In the genomic region with DNA sequence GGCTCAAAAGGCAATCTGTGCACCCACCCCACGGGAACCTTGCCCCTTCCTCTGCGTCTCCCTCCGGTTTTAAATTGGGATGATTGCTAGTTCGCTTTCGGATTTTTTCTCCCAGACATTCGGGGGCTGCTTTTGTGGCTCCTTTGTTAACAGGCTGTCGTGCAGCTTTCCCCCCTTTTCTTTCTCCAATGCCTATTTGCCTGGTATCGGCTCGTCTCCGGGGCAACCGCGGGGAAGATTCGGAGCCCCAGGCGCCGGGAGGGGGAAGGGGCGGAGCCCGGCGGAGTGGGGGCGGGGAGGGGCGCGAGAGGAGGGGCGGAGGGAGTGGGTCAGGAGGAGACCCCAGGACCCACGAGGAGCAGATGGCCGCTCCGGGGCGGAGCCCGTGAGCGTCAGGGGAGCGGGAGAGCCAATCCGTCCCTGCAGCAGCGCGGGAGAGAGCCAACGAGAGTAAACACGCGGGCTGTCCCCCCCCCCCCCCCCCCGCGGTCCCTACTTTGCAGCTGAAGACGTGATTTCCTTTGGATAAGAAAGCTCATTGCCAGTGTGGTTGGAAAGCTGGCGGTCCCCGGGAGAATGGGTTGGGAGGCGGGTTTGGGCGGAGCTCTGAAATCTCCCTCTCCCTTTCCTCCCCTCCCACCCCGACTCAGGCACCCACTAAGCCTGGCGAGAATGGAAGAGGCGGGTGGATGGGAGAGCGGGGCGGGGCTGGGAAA, we compare ENCODE assay signal across 8 mouse cellular contexts. TPM values are rescaled to one million over a fixed set of nuclear protein-coding genes. Genes with fewer than 3 reads are reported as not detected.
DNase-seq lines count a peak whose midpoint lies in the region; ATAC-seq and TF ChIP-seq lines count a peak whose summit lies in the region.

No protein-coding gene starts in this region.

- H3K4me3 ChIP-seq in CH12.LX (replicated peaks in 1 of 3; ENCODE audit: low read depth in 2 of 3, low read length in 2 of 3, poor library complexity in 1 of 3): peak overlapping the region; percentile 81 to 99 (median 86)
- H3K4me3 ChIP-seq in forebrain, embryonic 14.5 days (ENCODE audit: low read depth, low read length): peak overlapping the region; percentile 96
- peak overlapping the region; percentile 67 for H3K4me3 ChIP-seq in liver, embryonic 16.5 days (ENCODE audit: low read depth, low read length)
- peak overlapping the region; percentile 84 for H3K4me3 ChIP-seq in neural tube, embryonic 14.5 days (ENCODE audit: low read depth, low read length)

- no peak for TF ChIP-seq RAD21 in CH12.LX (IDR thresholded peaks at IDR 0.05; ENCODE audit: low read depth, low read length)

- TF ChIP-seq POLR2A in CH12.LX (IDR thresholded peaks at IDR 0.05; ENCODE audit: low read depth, low read length): no peak

- no peak for TF ChIP-seq EP300 in CH12.LX (IDR thresholded peaks at IDR 0.05; ENCODE audit: low read length)

- H3K27ac ChIP-seq in CH12.LX (ENCODE audit: insufficient read depth, low read depth): no peak overlapping the region
- H3K27ac ChIP-seq in forebrain, embryonic 14.5 days (ENCODE audit: low read depth, low read length): peak overlapping the region; percentile 100
- peak overlapping the region; percentile 60 for H3K27ac ChIP-seq in liver, embryonic 16.5 days (ENCODE audit: low read length)
- peak overlapping the region; percentile 100 for H3K27ac ChIP-seq in neural tube, embryonic 14.5 days (ENCODE audit: low read depth, low read length)

- ATAC-seq in forebrain, embryonic 14.5 days: peak; percentile 89
- ATAC-seq in liver, embryonic 16.5 days (ENCODE audit: low read depth): peak; percentile 64
- ATAC-seq in neural tube, embryonic 14.5 days (ENCODE audit: low read depth): peak; percentile 91

- TF ChIP-seq CTCF in CH12.LX (conservative IDR thresholded peaks at IDR 0.05 in 1 of 2, IDR thresholded peaks at IDR 0.05 in 1 of 2; ENCODE audit: low read depth in 2 of 2, low read length in 2 of 2): no peak

- H3K9me3 ChIP-seq in CH12.LX (replicated peaks; ENCODE audit: low read length): no peaks in the 10 kb centered on the region
- H3K9me3 ChIP-seq in forebrain, embryonic 14.5 days (replicated peaks; ENCODE audit: control insufficient read depth, low read length): no peaks in the 10 kb centered on the region
- H3K9me3 ChIP-seq in liver, embryonic 16.5 days (replicated peaks; ENCODE audit: control insufficient read depth, low read length): no peaks in the 10 kb centered on the region
- no peaks in the 10 kb centered on the region for H3K9me3 ChIP-seq in neural tube, embryonic 14.5 days (ENCODE audit: control insufficient read depth, low read length)

- H3K9ac ChIP-seq in CH12.LX (ENCODE audit: insufficient read depth, low read depth): peak overlapping the region; percentile 50
- H3K9ac ChIP-seq in forebrain, embryonic 14.5 days (ENCODE audit: low read length): peak overlapping the region; percentile 100
- peak overlapping the region; percentile 34; the same call in 1 of the 2 replicates for H3K9ac ChIP-seq in liver, embryonic 16.5 days (ENCODE audit: low read depth, low read length)
- peak overlapping the region; percentile 99 for H3K9ac ChIP-seq in neural tube, embryonic 14.5 days (replicated peaks; ENCODE audit: low read depth, low read length)

- H3K4me2 ChIP-seq in CH12.LX (ENCODE audit: insufficient read depth, low read depth, poor library complexity, severe bottlenecking): peak overlapping the region; percentile 76
- peak overlapping the region; percentile 67 for H3K4me2 ChIP-seq in forebrain, embryonic 14.5 days (ENCODE audit: low read length)
- peak overlapping the region; percentile 79 for H3K4me2 ChIP-seq in liver, embryonic 16.5 days (ENCODE audit: low read depth, low read length)
- peak overlapping the region; percentile 53 for H3K4me2 ChIP-seq in neural tube, embryonic 14.5 days (ENCODE audit: low read depth, low read length)

- intact Hi-C loops in heart, postnatal 10 days (cut with DNase I): loop anchor here (1.0 to 2.0 kb wide), 2 partner anchors 92 to 196 kb away; no protein-coding TSS in a partner anchor

- H3K36me3 ChIP-seq in CH12.LX (replicated peaks in 1 of 2; ENCODE audit: control insufficient read depth in 1 of 2, insufficient read depth in 1 of 2, low read length in 1 of 2): peaks cover 0 to 2% of the 10 kb centered on the region in 2 experiments
- H3K36me3 ChIP-seq in forebrain, embryonic 14.5 days (ENCODE audit: control insufficient read depth, insufficient read depth, low read length): peaks cover 8% of the 10 kb centered on the region
- no peaks in the 10 kb centered on the region for H3K36me3 ChIP-seq in liver, embryonic 16.5 days (ENCODE audit: control insufficient read depth, insufficient read depth)
- peaks cover 6% of the 10 kb centered on the region for H3K36me3 ChIP-seq in neural tube, embryonic 14.5 days (ENCODE audit: control insufficient read depth, insufficient read depth, low read length)

- WGBS in forebrain, embryonic 14.5 days: under 1% methylated on average over 40 of the region's 47 CpGs
- WGBS in liver, embryonic 16.5 days (ENCODE audit: insufficient replicate concordance): under 1% methylated on average over 37 of the region's 47 CpGs
- WGBS in neural tube, embryonic 14.5 days: under 1% methylated on average over 40 of the region's 47 CpGs

- dilution Hi-C loops in CH12.LX (cut with MboI; ENCODE audit: extremely low pct_ligation_motif_present, extremely low pct_unique_long_range_greater_than_20kb, low sequenced_read_pairs): no loop called here

- H3K27me3 ChIP-seq in CH12.LX (replicated peaks): no peaks in the 10 kb centered on the region
- no peaks in the 10 kb centered on the region for H3K27me3 ChIP-seq in forebrain, embryonic 14.5 days (replicated peaks; ENCODE audit: control insufficient read depth, insufficient read depth, low read length)
- peaks cover 59% of the 10 kb centered on the region for H3K27me3 ChIP-seq in liver, embryonic 16.5 days (ENCODE audit: control insufficient read depth, insufficient read depth, low read depth, low read length)
- H3K27me3 ChIP-seq in neural tube, embryonic 14.5 days (ENCODE audit: control insufficient read depth, insufficient read depth, low read length): no peaks in the 10 kb centered on the region

- peaks cover 3 to 12% of the 10 kb centered on the region in 2 experiments; a peak in 3 of 4 replicates for H3K4me1 ChIP-seq in CH12.LX (ENCODE audit: control insufficient read depth in 1 of 2, insufficient read depth in 2 of 2)
- peaks cover 8% of the 10 kb centered on the region for H3K4me1 ChIP-seq in forebrain, embryonic 14.5 days (ENCODE audit: control insufficient read depth, insufficient read depth, low read length)
- H3K4me1 ChIP-seq in liver, embryonic 16.5 days (ENCODE audit: control insufficient read depth, low read depth, low read length): no peaks in the 10 kb centered on the region; the same call in 1 of the 2 replicates
- H3K4me1 ChIP-seq in neural tube, embryonic 14.5 days (ENCODE audit: control insufficient read depth, insufficient read depth, low read length): no peaks in the 10 kb centered on the region

- DNase-seq in CH12.LX (ENCODE audit: extremely low read depth): peak; percentile 54
- peak; percentile 8 for DNase-seq in c-Kit-positive CD71-positive TER-119-negative erythroid progenitor cells, embryonic 14.5 days (ENCODE audit: low read depth)
- peak; percentile 99 for DNase-seq in forebrain, embryonic 14.5 days (ENCODE audit: low spot score)
- DNase-seq in heart, postnatal 10 days: peak; percentile 89 to 91
- DNase-seq in layer of hippocampus, adult 11-12 months (ENCODE audit: low spot score): peak; percentile 79
- peak; percentile 93 for DNase-seq in testis, postnatal 10 days (ENCODE audit: low spot score)

- H3K79me2 ChIP-seq in CH12.LX (replicated peaks; ENCODE audit: control insufficient read depth, extremely low read depth, insufficient read depth, poor library complexity, severe bottlenecking): peaks cover 21% of the 10 kb centered on the region

- in situ Hi-C loops in CH12.LX (cut with MboI; ENCODE audit: low pct_ligation_motif_present, low pct_unique_long_range_greater_than_20kb, low sequenced_read_pairs): no loop called here

TF ChIP-seq in CH12.LX, 34 proteins besides CTCF, POLR2A, EP300 and RAD21:
- TF ChIP-seq MAZ (IDR thresholded peaks at IDR 0.05; ENCODE audit: low read depth, low read length) (peak; percentile 72; the same call in 1 of the 2 replicates), CHD2 (IDR thresholded peaks at IDR 0.05; ENCODE audit: low read length) (peak; percentile 68), ETS1 (conservative IDR thresholded peaks at IDR 0.05; ENCODE audit: low read depth, low read length) (no peak), MXI1 (IDR thresholded peaks at IDR 0.05; ENCODE audit: low read depth, low read length) (0 out of 2 replicates have a peak, but pooled peaks have one; percentile 19), IRF4 (IDR thresholded peaks at IDR 0.05; ENCODE audit: low read depth, low read length) (0 out of 2 replicates have a peak, but pooled peaks have one; percentile 9), USF2 (conservative IDR thresholded peaks at IDR 0.05; ENCODE audit: low read depth, low read length) (no peak), SIN3A (IDR thresholded peaks at IDR 0.05; ENCODE audit: low read length) (peak; percentile 73)

RNA-seq across cellular contexts. Expression of a gene that starts 2.2 kb away (rescaled TPM):
- 15.3 and 16.9 TPM in 2 replicates for total RNA-seq in CH12.LX (2012; rRNA removed)
- 78.4 and 80.7 TPM in 2 replicates for total RNA-seq in CH12.LX (2014; rRNA removed)
- polyA plus RNA-seq in CH12.LX (2012; ENCODE audit: insufficient read length, low read depth): 57.3 and 74.2 TPM in 2 replicates
- polyA plus RNA-seq in forebrain, embryonic 14.5 days (2014; fragmentation: Nextera tagmentation; extraction: Ambion mirVana): 319 and 350 TPM in 2 replicates
- total RNA-seq in heart, postnatal 10 days (2021): 100 to 1,000 TPM; 117 to 142 TPM
- polyA plus RNA-seq in liver, embryonic 16.5 days (2015; fragmentation: Nextera tagmentation; extraction: Ambion mirVana): 13.3 and 14.1 TPM in 2 replicates
- 303 and 307 TPM in 2 replicates for polyA plus RNA-seq in neural tube, embryonic 14.5 days (2014; fragmentation: Nextera tagmentation; extraction: Ambion mirVana)

Comparison
In these comparisons a context has a peak if more than half of its experiments do, and no peak if none do; other contexts are left out.
1. DNase-seq: peak in every context shown above with its lines; median percentile 99 in forebrain, embryonic 14.5 days; 93 in testis, postnatal 10 days; 90 in heart, postnatal 10 days; 79 in layer of hippocampus, adult 11-12 months; 54 in CH12.LX; 8 in c-Kit-positive CD71-positive TER-119-negative erythroid progenitor cells, embryonic 14.5 days.
2. H3K9ac ChIP-seq: peak in every context shown above with its lines; median percentile 100 in forebrain, embryonic 14.5 days; 99 in neural tube, embryonic 14.5 days; 50 in CH12.LX; 34 in liver, embryonic 16.5 days.